In the genomic region with DNA sequence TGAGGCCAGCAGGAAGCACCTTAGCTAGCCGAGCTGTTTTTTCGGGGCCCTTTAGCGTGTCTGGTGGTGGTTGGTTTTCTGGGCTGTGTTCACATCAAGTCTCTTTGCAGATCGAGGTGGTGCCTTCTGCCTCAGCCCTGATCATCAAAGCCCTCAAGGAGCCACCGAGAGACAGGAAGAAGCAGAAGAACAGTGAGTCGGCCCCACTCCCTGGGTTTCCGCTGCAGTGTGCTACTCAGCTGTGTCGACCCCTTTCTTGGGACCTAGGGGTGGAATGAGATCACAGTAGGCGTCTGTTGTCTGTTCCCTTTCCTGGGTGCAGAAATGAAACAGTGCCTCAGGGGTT, we compare ENCODE assay signal across 8 mouse cellular contexts. TPM values are rescaled to one million over a fixed set of nuclear protein-coding genes. Genes with fewer than 3 reads are reported as not detected.
DNase-seq lines count a peak whose midpoint lies in the region; ATAC-seq lines count a peak whose summit lies in the region.

No protein-coding gene starts in this region.

- no peaks in the 10 kb centered on the region for H3K27me3 ChIP-seq in neural tube, embryonic 11.5 days (ENCODE audit: control insufficient read depth, insufficient read depth, low read length)
- no peaks in the 10 kb centered on the region for H3K27me3 ChIP-seq in forebrain, embryonic 10.5 days (ENCODE audit: poor library complexity, severe bottlenecking)
- no peaks in the 10 kb centered on the region for H3K27me3 ChIP-seq in liver, embryonic 13.5 days

- ATAC-seq in neural tube, embryonic 11.5 days (ENCODE audit: insufficient read depth, low FRiP score, low TSS enrichment): no peak
- no peak for ATAC-seq in liver, embryonic 13.5 days (ENCODE audit: low read depth)

- no peak for DNase-seq in neural tube, embryonic 11.5 days (ENCODE audit: low spot score)
- DNase-seq in neural tube, embryonic 10.5 days (ENCODE audit: extremely low spot score, low spot score): no peak
- no peak for DNase-seq in forebrain, embryonic 10.5 days (ENCODE audit: extremely low spot score, low spot score)
- no peak for DNase-seq in liver, embryonic 13.5 days
- peak; percentile 70 to 75 for DNase-seq in thymus, postnatal 10 days (ENCODE audit: low spot score in 2 of 2)
- no peak for DNase-seq in gastrocnemius, adult 18-20 months (ENCODE audit: low spot score)
- no peak for DNase-seq in right cerebral cortex, postnatal 25 days
- DNase-seq in right cerebral cortex, postnatal 14 days: no peak

- 9% methylated on average over 9 of the region's 9 CpGs for WGBS in neural tube, embryonic 11.5 days
- 12% methylated on average over 9 of the region's 9 CpGs for WGBS in forebrain, embryonic 10.5 days
- 2% methylated on average over 9 of the region's 9 CpGs for WGBS in liver, embryonic 13.5 days (ENCODE audit: insufficient replicate concordance)

- H3K4me3 ChIP-seq in neural tube, embryonic 11.5 days (ENCODE audit: low read depth, low read length): peak overlapping the region; percentile 95
- H3K4me3 ChIP-seq in forebrain, embryonic 10.5 days: peak overlapping the region; percentile 97
- H3K4me3 ChIP-seq in liver, embryonic 13.5 days (replicated peaks): peak overlapping the region; percentile 84

- H3K9me3 ChIP-seq in neural tube, embryonic 11.5 days (ENCODE audit: control insufficient read depth, low read length): no peaks in the 10 kb centered on the region
- no peaks in the 10 kb centered on the region for H3K9me3 ChIP-seq in forebrain, embryonic 10.5 days
- H3K9me3 ChIP-seq in liver, embryonic 13.5 days (replicated peaks): no peaks in the 10 kb centered on the region

- H3K4me1 ChIP-seq in neural tube, embryonic 11.5 days (ENCODE audit: control insufficient read depth, insufficient read depth, low read length): peaks cover 25% of the 10 kb centered on the region
- peaks cover 64% of the 10 kb centered on the region for H3K4me1 ChIP-seq in forebrain, embryonic 10.5 days
- peaks cover 71% of the 10 kb centered on the region for H3K4me1 ChIP-seq in liver, embryonic 13.5 days (replicated peaks)

- H3K4me2 ChIP-seq in neural tube, embryonic 11.5 days (ENCODE audit: low read depth): peak overlapping the region; percentile 95
- H3K4me2 ChIP-seq in liver, embryonic 13.5 days: peak overlapping the region; percentile 97

- H3K27ac ChIP-seq in neural tube, embryonic 11.5 days (ENCODE audit: low read depth, low read length): no peak overlapping the region
- peak overlapping the region; percentile 97 for H3K27ac ChIP-seq in forebrain, embryonic 10.5 days
- peak overlapping the region; percentile 95 for H3K27ac ChIP-seq in liver, embryonic 13.5 days

- H3K9ac ChIP-seq in neural tube, embryonic 11.5 days (ENCODE audit: low read length): peak overlapping the region; percentile 96
- peak overlapping the region; percentile 95 for H3K9ac ChIP-seq in liver, embryonic 13.5 days

- H3K36me3 ChIP-seq in neural tube, embryonic 11.5 days (ENCODE audit: control insufficient read depth, insufficient read depth, low read length): peaks cover 8% of the 10 kb centered on the region
- H3K36me3 ChIP-seq in forebrain, embryonic 10.5 days (replicated peaks): peaks cover 32% of the 10 kb centered on the region
- H3K36me3 ChIP-seq in liver, embryonic 13.5 days: peaks cover 30% of the 10 kb centered on the region

RNA-seq across cellular contexts. Expression of a gene that starts 1.4 kb away (rescaled TPM):
- 10.2 and 12.6 TPM in 2 replicates for polyA plus RNA-seq in neural tube, embryonic 11.5 days (2014; fragmentation: Nextera tagmentation; extraction: Ambion mirVana)
- polyA plus RNA-seq in forebrain, embryonic 10.5 days (2016; fragmentation: Nextera tagmentation; extraction: Ambion mirVana): 6.6 and 8.0 TPM in 2 replicates
- polyA plus RNA-seq in liver, embryonic 13.5 days (2015; fragmentation: Nextera tagmentation; extraction: Ambion mirVana): 2.0 and 3.0 TPM in 2 replicates
- total RNA-seq in gastrocnemius, adult 18-20 months (2021): 10 to 100 TPM; 11.5 to 13.5 TPM

RNA-seq across cellular contexts. Expression of a gene that starts 1.5 kb away (rescaled TPM):
- 147 and 152 TPM in 2 replicates for polyA plus RNA-seq in neural tube, embryonic 11.5 days (2014; fragmentation: Nextera tagmentation; extraction: Ambion mirVana)
- 192 and 197 TPM in 2 replicates for polyA plus RNA-seq in forebrain, embryonic 10.5 days (2016; fragmentation: Nextera tagmentation; extraction: Ambion mirVana)
- 141 and 148 TPM in 2 replicates for polyA plus RNA-seq in liver, embryonic 13.5 days (2015; fragmentation: Nextera tagmentation; extraction: Ambion mirVana)
- 10 to 100 TPM; 78.4 to 90.0 TPM for total RNA-seq in gastrocnemius, adult 18-20 months (2021)

RNA-seq across cellular contexts. Expression of a gene that starts 19.0 kb away (rescaled TPM):
- 12.4 and 13.3 TPM in 2 replicates for polyA plus RNA-seq in neural tube, embryonic 11.5 days (2014; fragmentation: Nextera tagmentation; extraction: Ambion mirVana)
- polyA plus RNA-seq in forebrain, embryonic 10.5 days (2016; fragmentation: Nextera tagmentation; extraction: Ambion mirVana): 14.2 and 14.8 TPM in 2 replicates
- polyA plus RNA-seq in liver, embryonic 13.5 days (2015; fragmentation: Nextera tagmentation; extraction: Ambion mirVana): 9.0 and 9.9 TPM in 2 replicates
- 10 to 100 TPM; 11.4 to 13.1 TPM for total RNA-seq in gastrocnemius, adult 18-20 months (2021)

Comparison
In these comparisons a context has a peak if more than half of its experiments do, and no peak if none do; other contexts are left out.
1. DNase-seq: peak in thymus, postnatal 10 days (2 of 2); none in neural tube, embryonic 11.5 days (single experiment), neural tube, embryonic 10.5 days (single experiment), forebrain, embryonic 10.5 days (single experiment), liver, embryonic 13.5 days (single experiment), gastrocnemius, adult 18-20 months (single experiment), right cerebral cortex, postnatal 25 days (single experiment) and right cerebral cortex, postnatal 14 days (single experiment).
2. Peak in every context shown above with its lines, with median percentiles within 50 percentile points of each other: H3K4me3 ChIP-seq.